Mouse (Mus musculus) hindbrain, embryonic 12.5 days (tissue): ENCODE results near the gene Olfr288. TPM values are rescaled to one million over a fixed set of nuclear protein-coding genes. Genes with fewer than 3 reads are reported as not detected.

Source experiments
- ATAC-seq: fragments of 200-750 bp; cut with Nextera tagmentation; 2 replicates; pipeline ENCODE4 v1.8.0; 2017; ENCODE audit warnings: moderate TSS enrichment; ENCODE audit not compliant: low FRiP score
- H3K27ac ChIP-seq: fragments of 300-500 bp; sonication (generic); 2 replicates; pipeline ENCODE4 v1.5.1; 2016; ENCODE audit warnings: mild to moderate bottlenecking
- H3K27me3 ChIP-seq: fragments of 300-500 bp; sonication (generic); 2 replicates; pipeline ENCODE4 v1.6.1; 2016; ENCODE audit warnings: mild to moderate bottlenecking
- H3K36me3 ChIP-seq: fragments of 300-500 bp; sonication (generic); 2 replicates; pipeline ENCODE4 v1.6.1; 2016; ENCODE audit warnings: mild to moderate bottlenecking
- H3K4me1 ChIP-seq: fragments of 300-500 bp; sonication (generic); 2 replicates; pipeline ENCODE4 v1.6.1; 2016
- H3K4me2 ChIP-seq: fragments of 300-500 bp; sonication (generic); replicated peaks from 2 replicates; pipeline ENCODE4 v1.6.1; 2016; ENCODE audit warnings: mild to moderate bottlenecking
- H3K4me3 ChIP-seq: fragments of 300-500 bp; sonication (generic); 2 replicates; pipeline ENCODE4 v1.5.1; 2016; ENCODE audit warnings: mild to moderate bottlenecking
- H3K9ac ChIP-seq: fragments of 300-500 bp; sonication (generic); 2 replicates; pipeline ENCODE4 v1.6.1; 2016; ENCODE audit warnings: mild to moderate bottlenecking, moderate library complexity
- H3K9me3 ChIP-seq: fragments of 300-500 bp; sonication (generic); replicated peaks from 2 replicates; pipeline ENCODE4 v1.6.1; 2016; ENCODE audit warnings: mild to moderate bottlenecking
- WGBS: fragments of 180-500 bp; shearing (Covaris S2); methylation state at CpG from one replicate; pipeline ENCODE4 v1.1.7; 2016; 5-methylcytosine and 5-hydroxymethylcytosine counted together
- polyA plus RNA-seq: library from polyadenylated mRNA; unstranded; fragments of >200 nt; fragmentation: Nextera tagmentation; extraction: Ambion mirVana; gene quantifications from 2 replicates; pipeline ENCODE4 v1.2.1, GENCODE M21; 2016

Gene Olfr288
- polyA plus RNA-seq, 1 experiment from 2014 or later: not detected

GRCm38 (mm10) chr15:98144861-98145507 lies 50.4 kb downstream of the Olfr288 start:
- ATAC-seq: peak; percentile 67
- 1% methylated on average over 35 of the region's 36 CpGs for WGBS
- Histone ChIP-seq H3K4me3 (peak overlapping the region; percentile 97), H3K27me3 (no peaks in the 10 kb centered on the region), H3K4me1 (peaks cover 13% of the 10 kb centered on the region), H3K36me3 (peaks cover 17% of the 10 kb centered on the region), H3K4me2 (peak overlapping the region; percentile 89), H3K9me3 (no peaks in the 10 kb centered on the region), H3K27ac (peak overlapping the region; percentile 80), H3K9ac (peak overlapping the region; percentile 98)

- ATAC-seq: no peak
- H3K4me3 ChIP-seq: no peak overlapping the region
- peaks cover 13% of the 10 kb centered on the region for H3K4me1 ChIP-seq
- H3K4me2 ChIP-seq: no peak overlapping the region
- no peaks in the 10 kb centered on the region for H3K9me3 ChIP-seq
- H3K36me3 ChIP-seq: peaks cover 37% of the 10 kb centered on the region
- no peak overlapping the region for H3K27ac ChIP-seq
- WGBS: 82% methylated on average over 10 of the region's 10 CpGs
- H3K27me3 ChIP-seq: no peaks in the 10 kb centered on the region
- H3K9ac ChIP-seq: no peak overlapping the region
Measured at GRCm38 (mm10) chr15:98142515-98142914, 52.8 kb downstream of the Olfr288 start.

GRCm38 (mm10) chr15:98140809-98141208 lies 54.5 kb downstream of the Olfr288 start:
- H3K27me3 ChIP-seq: no peaks in the 10 kb centered on the region
- no peak overlapping the region for H3K27ac ChIP-seq
- peaks cover 9% of the 10 kb centered on the region for H3K4me1 ChIP-seq
- ATAC-seq: no peak
- H3K9ac ChIP-seq: no peak overlapping the region
- H3K36me3 ChIP-seq: peaks cover 51% of the 10 kb centered on the region
- no peaks in the 10 kb centered on the region for H3K9me3 ChIP-seq
- WGBS: 86% methylated on average over 5 of the region's 5 CpGs
- no peak overlapping the region for H3K4me3 ChIP-seq
- no peak overlapping the region for H3K4me2 ChIP-seq

- no peak overlapping the region for H3K4me2 ChIP-seq
- no peak for ATAC-seq
- WGBS: 83% methylated on average over 7 of the region's 7 CpGs
- H3K9ac ChIP-seq: no peak overlapping the region
- H3K27ac ChIP-seq: no peak overlapping the region
- H3K4me3 ChIP-seq: no peak overlapping the region
- H3K27me3 ChIP-seq: no peaks in the 10 kb centered on the region
- peaks cover 6% of the 10 kb centered on the region for H3K4me1 ChIP-seq
- H3K9me3 ChIP-seq: no peaks in the 10 kb centered on the region
- H3K36me3 ChIP-seq: peaks cover 61% of the 10 kb centered on the region
Measured at GRCm38 (mm10) chr15:98139763-98140162, 55.6 kb downstream of the Olfr288 start.

GRCm38 (mm10) chr15:98136871-98137270 lies 58.5 kb downstream of the Olfr288 start:
- Histone ChIP-seq H3K4me2 (no peak overlapping the region), H3K4me1 (no peaks in the 10 kb centered on the region)

More at GRCm38 (mm10) chr15:98136871-98137270, 58.5 kb downstream of the Olfr288 start:
- Histone ChIP-seq H3K36me3 (peaks cover 82% of the 10 kb centered on the region), H3K9ac (no peak overlapping the region), H3K27me3 (no peaks in the 10 kb centered on the region), H3K27ac (no peak overlapping the region), H3K4me3 (no peak overlapping the region), H3K9me3 (no peaks in the 10 kb centered on the region)
- ATAC-seq: no peak
- 93% methylated on average over 9 of the region's 9 CpGs for WGBS

Other genes with a start within 250 kb of the Olfr288 start
- gene Tmem106c, start 231.3 kb downstream of the Olfr288 start, polyA plus RNA-seq: 44.0 and 49.5 TPM in 2 replicates
- 459 and 487 TPM in 2 replicates for gene Col2a1, start 190.8 kb downstream of the Olfr288 start, polyA plus RNA-seq
- 53.4 TPM in 2 replicates for gene Pfkm, start 103.0 kb downstream of the Olfr288 start, polyA plus RNA-seq
- gene Senp1, start 101.8 kb downstream of the Olfr288 start, polyA plus RNA-seq: 38.7 and 39.1 TPM in 2 replicates
- 45.1 and 49.3 TPM in 2 replicates for gene Asb8, start 29.9 kb downstream of the Olfr288 start, polyA plus RNA-seq
- gene Ccdc184, start 28.4 kb downstream of the Olfr288 start, polyA plus RNA-seq: 24.7 and 26.7 TPM in 2 replicates
- gene Gm44579, start 25.4 kb upstream of the Olfr288 start, polyA plus RNA-seq: not detected in 2 replicates
- not detected in 2 replicates for gene Olfr287, start 25.5 kb upstream of the Olfr288 start, polyA plus RNA-seq
- gene Olfr286, start 38.9 kb upstream of the Olfr288 start, polyA plus RNA-seq: not detected in 2 replicates
- not detected in 2 replicates for gene H1fnt, start 61.8 kb upstream of the Olfr288 start, polyA plus RNA-seq
- gene Zfp641, start 100.6 kb upstream of the Olfr288 start, polyA plus RNA-seq: 3.0 and 3.7 TPM in 2 replicates
- not detected in 2 replicates for gene Olfr285, start 121.8 kb upstream of the Olfr288 start, polyA plus RNA-seq
- not detected in 2 replicates for gene Olfr284, start 145.4 kb upstream of the Olfr288 start, polyA plus RNA-seq
- gene Olfr283, start 185.4 kb upstream of the Olfr288 start, polyA plus RNA-seq: not detected in 2 replicates
- not detected in 2 replicates for gene Olfr282, start 235.7 kb upstream of the Olfr288 start, polyA plus RNA-seq